Mouse (Mus musculus): ENCODE results near the gene Arhgef40. TPM values are rescaled to one million over a fixed set of nuclear protein-coding genes. Genes with fewer than 3 reads are reported as not detected.

Arhgef40 gene
- polyA plus RNA-seq, 1 experiment from 2014 or later: 12.5 TPM

GRCm38 (mm10) chr14:52008321-52009203 lies 24.0 kb downstream of the Arhgef40 start:
- H3K4me1 ChIP-seq (ENCODE audit: control insufficient read depth, low read depth, low read length): peaks cover 2% of the 10 kb centered on the region; the same call in 1 of the 2 replicates
- peaks cover 15% of the 10 kb centered on the region for H3K36me3 ChIP-seq (ENCODE audit: control insufficient read depth, insufficient read depth)
- peak; percentile 83 for ATAC-seq (ENCODE audit: low read depth)
- no peaks in the 10 kb centered on the region for H3K9me3 ChIP-seq (replicated peaks; ENCODE audit: control insufficient read depth, low read length)
- WGBS (ENCODE audit: insufficient replicate concordance): 48% methylated on average over 38 of the region's 38 CpGs
- H3K4me3 ChIP-seq (ENCODE audit: low read depth, low read length): no peak overlapping the region
- H3K4me2 ChIP-seq (ENCODE audit: low read depth, low read length): no peak overlapping the region
- no peak overlapping the region for H3K27ac ChIP-seq (ENCODE audit: low read length)
- H3K27me3 ChIP-seq (ENCODE audit: control insufficient read depth, insufficient read depth, low read depth, low read length): no peaks in the 10 kb centered on the region
- no peak overlapping the region for H3K9ac ChIP-seq (ENCODE audit: low read depth, low read length)

- H3K27me3 ChIP-seq (ENCODE audit: control insufficient read depth, insufficient read depth, low read depth, low read length): no peaks in the 10 kb centered on the region
- no peak overlapping the region for H3K4me2 ChIP-seq (ENCODE audit: low read depth, low read length)
- ATAC-seq (ENCODE audit: low read depth): no peak
- no peaks in the 10 kb centered on the region for H3K9me3 ChIP-seq (replicated peaks; ENCODE audit: control insufficient read depth, low read length)
- no peak overlapping the region for H3K4me3 ChIP-seq (ENCODE audit: low read depth, low read length)
- H3K9ac ChIP-seq (ENCODE audit: low read depth, low read length): no peak overlapping the region
- peaks cover 15% of the 10 kb centered on the region for H3K36me3 ChIP-seq (ENCODE audit: control insufficient read depth, insufficient read depth)
- peaks cover 7% of the 10 kb centered on the region for H3K4me1 ChIP-seq (ENCODE audit: control insufficient read depth, low read depth, low read length)
- no peak overlapping the region for H3K27ac ChIP-seq (ENCODE audit: low read length)
- WGBS (ENCODE audit: insufficient replicate concordance): 77% methylated on average over 26 of the region's 26 CpGs
Measured at GRCm38 (mm10) chr14:52009361-52009760, 24.8 kb downstream of the Arhgef40 start.

GRCm38 (mm10) chr14:52009841-52010240 lies 25.3 kb downstream of the Arhgef40 start:
- Histone ChIP-seq H3K27me3 (ENCODE audit: control insufficient read depth, insufficient read depth, low read depth, low read length) (no peaks in the 10 kb centered on the region), H3K4me3 (ENCODE audit: low read depth, low read length) (no peak overlapping the region), H3K9ac (ENCODE audit: low read depth, low read length) (no peak overlapping the region), H3K27ac (ENCODE audit: low read length) (no peak overlapping the region), H3K36me3 (ENCODE audit: control insufficient read depth, insufficient read depth) (peaks cover 15% of the 10 kb centered on the region), H3K4me1 (ENCODE audit: control insufficient read depth, low read depth, low read length) (peaks cover 11% of the 10 kb centered on the region), H3K9me3 (replicated peaks; ENCODE audit: control insufficient read depth, low read length) (no peaks in the 10 kb centered on the region), H3K4me2 (ENCODE audit: low read depth, low read length) (no peak overlapping the region)
- ATAC-seq (ENCODE audit: low read depth): no peak
- WGBS (ENCODE audit: insufficient replicate concordance): 80% methylated on average over 6 of the region's 6 CpGs

GRCm38 (mm10) chr14:52010446-52011111 lies 26.1 kb downstream of the Arhgef40 start:
- H3K4me1 ChIP-seq (ENCODE audit: control insufficient read depth, low read depth, low read length): peaks cover 18% of the 10 kb centered on the region
- H3K4me3 ChIP-seq (ENCODE audit: low read depth, low read length): no peak overlapping the region
- no peaks in the 10 kb centered on the region for H3K9me3 ChIP-seq (replicated peaks; ENCODE audit: control insufficient read depth, low read length)
- WGBS (ENCODE audit: insufficient replicate concordance): 39% methylated on average over 9 of the region's 9 CpGs
- H3K27ac ChIP-seq (ENCODE audit: low read length): no peak overlapping the region
- H3K27me3 ChIP-seq (ENCODE audit: control insufficient read depth, insufficient read depth, low read depth, low read length): no peaks in the 10 kb centered on the region
- no peak overlapping the region for H3K9ac ChIP-seq (ENCODE audit: low read depth, low read length)
- H3K4me2 ChIP-seq (ENCODE audit: low read depth, low read length): no peak overlapping the region
- no peak for ATAC-seq (ENCODE audit: low read depth)
- peaks cover 8% of the 10 kb centered on the region for H3K36me3 ChIP-seq (ENCODE audit: control insufficient read depth, insufficient read depth)

GRCm38 (mm10) chr14:52011683-52012082 lies 27.2 kb downstream of the Arhgef40 start:
- no peak overlapping the region for H3K27ac ChIP-seq (ENCODE audit: low read length)
- no peak overlapping the region for H3K9ac ChIP-seq (ENCODE audit: low read depth, low read length)
- no peak overlapping the region for H3K4me3 ChIP-seq (ENCODE audit: low read depth, low read length)
- peaks cover 6% of the 10 kb centered on the region; the same call in 1 of the 2 replicates for H3K36me3 ChIP-seq (ENCODE audit: control insufficient read depth, insufficient read depth)
- H3K4me2 ChIP-seq (ENCODE audit: low read depth, low read length): no peak overlapping the region
- no peaks in the 10 kb centered on the region for H3K9me3 ChIP-seq (replicated peaks; ENCODE audit: control insufficient read depth, low read length)
- H3K27me3 ChIP-seq (ENCODE audit: control insufficient read depth, insufficient read depth, low read depth, low read length): no peaks in the 10 kb centered on the region
- H3K4me1 ChIP-seq (ENCODE audit: control insufficient read depth, low read depth, low read length): peaks cover 25% of the 10 kb centered on the region
- no peak for ATAC-seq (ENCODE audit: low read depth)
- 69% methylated on average over 1 of the region's 1 CpGs for WGBS (ENCODE audit: insufficient replicate concordance)

- peaks cover 4% of the 10 kb centered on the region; the same call in 1 of the 2 replicates for H3K36me3 ChIP-seq (ENCODE audit: control insufficient read depth, insufficient read depth)
- H3K4me2 ChIP-seq (ENCODE audit: low read depth, low read length): no peak overlapping the region
- 76% methylated on average over 4 of the region's 4 CpGs for WGBS (ENCODE audit: insufficient replicate concordance)
- H3K9me3 ChIP-seq (replicated peaks; ENCODE audit: control insufficient read depth, low read length): no peaks in the 10 kb centered on the region
- peaks cover 29% of the 10 kb centered on the region for H3K4me1 ChIP-seq (ENCODE audit: control insufficient read depth, low read depth, low read length)
- no peaks in the 10 kb centered on the region for H3K27me3 ChIP-seq (ENCODE audit: control insufficient read depth, insufficient read depth, low read depth, low read length)
- no peak overlapping the region for H3K4me3 ChIP-seq (ENCODE audit: low read depth, low read length)
- H3K27ac ChIP-seq (ENCODE audit: low read length): no peak overlapping the region
- ATAC-seq (ENCODE audit: low read depth): no peak
- H3K9ac ChIP-seq (ENCODE audit: low read depth, low read length): no peak overlapping the region
Measured at GRCm38 (mm10) chr14:52012085-52012484, 27.6 kb downstream of the Arhgef40 start.

- ATAC-seq (ENCODE audit: low read depth): no peak
- no peak overlapping the region for H3K4me2 ChIP-seq (ENCODE audit: low read depth, low read length)
- no peaks in the 10 kb centered on the region for H3K9me3 ChIP-seq (replicated peaks; ENCODE audit: control insufficient read depth, low read length)
- peaks cover 2% of the 10 kb centered on the region; the same call in 1 of the 2 replicates for H3K36me3 ChIP-seq (ENCODE audit: control insufficient read depth, insufficient read depth)
- H3K9ac ChIP-seq (ENCODE audit: low read depth, low read length): no peak overlapping the region
- H3K27me3 ChIP-seq (ENCODE audit: control insufficient read depth, insufficient read depth, low read depth, low read length): no peaks in the 10 kb centered on the region
- H3K4me3 ChIP-seq (ENCODE audit: low read depth, low read length): no peak overlapping the region
- 84% methylated on average over 5 of the region's 5 CpGs for WGBS (ENCODE audit: insufficient replicate concordance)
- no peak overlapping the region for H3K27ac ChIP-seq (ENCODE audit: low read length)
- peaks cover 30% of the 10 kb centered on the region for H3K4me1 ChIP-seq (ENCODE audit: control insufficient read depth, low read depth, low read length)
Measured at GRCm38 (mm10) chr14:52012553-52012952, 28.0 kb downstream of the Arhgef40 start.

GRCm38 (mm10) chr14:52013021-52013610 lies 28.6 kb downstream of the Arhgef40 start:
- Histone ChIP-seq H3K27me3 (ENCODE audit: control insufficient read depth, insufficient read depth, low read depth, low read length) (no peaks in the 10 kb centered on the region), H3K9me3 (replicated peaks; ENCODE audit: control insufficient read depth, low read length) (no peaks in the 10 kb centered on the region), H3K36me3 (ENCODE audit: control insufficient read depth, insufficient read depth) (peaks cover 2% of the 10 kb centered on the region; the same call in 1 of the 2 replicates), H3K4me3 (ENCODE audit: low read depth, low read length) (no peak overlapping the region), H3K4me2 (ENCODE audit: low read depth, low read length) (no peak overlapping the region), H3K9ac (ENCODE audit: low read depth, low read length) (no peak overlapping the region), H3K27ac (ENCODE audit: low read length) (no peak overlapping the region), H3K4me1 (ENCODE audit: control insufficient read depth, low read depth, low read length) (peaks cover 35% of the 10 kb centered on the region)
- 75% methylated on average over 8 of the region's 8 CpGs for WGBS (ENCODE audit: insufficient replicate concordance)
- no peak for ATAC-seq (ENCODE audit: low read depth)
